Mouse (Mus musculus) ES-Bruce4 (cell line): ENCODE measurements at regions not wholly inside any gene's neighbourhood (a gene's known extent, or its start where the extent isn't known, plus 50 kb on each side); places are given as distances from the start of the nearest gene placed in this dataset.

ENCODE experiments used
- H3K27ac ChIP-seq: 2 replicates; pipeline ENCODE4 v1.5.1; 2012; ENCODE audit warnings: low read length, inconsistent platforms; ENCODE audit not compliant: insufficient read depth
- H3K27me3 ChIP-seq: 2 replicates; pipeline ENCODE4 v1.6.1; 2012; ENCODE audit warnings: mild to moderate bottlenecking, low read length, inconsistent platforms; ENCODE audit not compliant: control insufficient read depth, poor library complexity, insufficient read depth, severe bottlenecking
- H3K36me3 ChIP-seq: 2 replicates; pipeline ENCODE4 v1.6.1; 2012; ENCODE audit warnings: inconsistent platforms, mild to moderate bottlenecking, low read length, moderate library complexity; ENCODE audit not compliant: control insufficient read depth, poor library complexity, insufficient read depth, severe bottlenecking
- H3K4me1 ChIP-seq: one replicate; pipeline ENCODE4 v1.8.1; 2011; ENCODE audit warnings: low read length; ENCODE audit not compliant: control insufficient read depth, insufficient read depth
- H3K4me3 ChIP-seq: 2 replicates; pipeline ENCODE4 v1.5.1; 2011; ENCODE audit warnings: low read depth, mild to moderate bottlenecking, low read length
- H3K9ac ChIP-seq: 2 replicates; pipeline ENCODE4 v1.6.1; 2012; ENCODE audit warnings: low read depth, mild to moderate bottlenecking, inconsistent platforms; ENCODE audit not compliant: poor library complexity, severe bottlenecking
- H3K9me3 ChIP-seq: replicated peaks from 2 replicates; pipeline ENCODE4 v1.6.1; 2012; ENCODE audit warnings: mild to moderate bottlenecking, low read length, inconsistent platforms; ENCODE audit not compliant: control insufficient read depth, poor library complexity, insufficient read depth, severe bottlenecking
- CTCF ChIP-seq: IDR thresholded peaks from one replicate; pipeline ENCODE4 v1.8.1; 2011; ENCODE audit warnings: low read depth, low read length
- EP300 ChIP-seq: IDR thresholded peaks from 2 replicates; pipeline ENCODE4 v1.6.1; 2011; ENCODE audit warnings: low read depth, low read length; ENCODE audit not compliant: insufficient read depth
- POLR2A ChIP-seq: IDR thresholded peaks from one replicate; pipeline ENCODE4 v1.8.1; 2011; ENCODE audit warnings: low read length; ENCODE audit not compliant: insufficient read depth

- no peaks in the 10 kb centered on the region for H3K4me1 ChIP-seq
- no peak overlapping the region for H3K27ac ChIP-seq
- H3K4me3 ChIP-seq = no peak overlapping the region
- no peak overlapping the region for H3K9ac ChIP-seq
- TF ChIP-seq POLR2A (no peak), EP300 (no peak), CTCF (no peak)
- H3K36me3 ChIP-seq = no peaks in the 10 kb centered on the region
- no peaks in the 10 kb centered on the region for H3K27me3 ChIP-seq
- no peaks in the 10 kb centered on the region for H3K9me3 ChIP-seq
These were observed 80.1 kb upstream of the Fat1 start for GRCm38 (mm10) chr8:44855115-44855514.

- Histone ChIP-seq H3K4me1 (no peaks in the 10 kb centered on the region), H3K27me3 (no peaks in the 10 kb centered on the region)
- TF ChIP-seq CTCF (no peak), POLR2A (no peak), EP300 (no peak)
These were observed 68.0 kb upstream of the Fat1 start for GRCm38 (mm10) chr8:44867202-44867601.

GRCm38 (mm10) chr8:44867666-44868065, 67.6 kb upstream of the Fat1 start:
- H3K4me1 ChIP-seq = no peaks in the 10 kb centered on the region
- H3K9me3 ChIP-seq = no peaks in the 10 kb centered on the region
- no peaks in the 10 kb centered on the region for H3K36me3 ChIP-seq
- TF ChIP-seq POLR2A (no peak), EP300 (no peak), CTCF (no peak)
- H3K9ac ChIP-seq = no peak overlapping the region
- H3K27me3 ChIP-seq = no peaks in the 10 kb centered on the region
- no peak overlapping the region for H3K27ac ChIP-seq
- no peak overlapping the region for H3K4me3 ChIP-seq

More at GRCm38 (mm10) chr8:44867202-44867601, 68.0 kb upstream of the Fat1 start:
- no peak overlapping the region for H3K4me3 ChIP-seq
- H3K36me3 ChIP-seq = no peaks in the 10 kb centered on the region
- no peak overlapping the region for H3K27ac ChIP-seq
- H3K9me3 ChIP-seq = no peaks in the 10 kb centered on the region
- no peak overlapping the region for H3K9ac ChIP-seq

GRCm38 (mm10) chr8:44877066-44877465, 58.2 kb upstream of the Fat1 start:
- Histone ChIP-seq H3K36me3 (no peaks in the 10 kb centered on the region), H3K4me3 (no peak overlapping the region), H3K9ac (no peak overlapping the region), H3K27ac (no peak overlapping the region), H3K9me3 (no peaks in the 10 kb centered on the region), H3K4me1 (no peaks in the 10 kb centered on the region), H3K27me3 (no peaks in the 10 kb centered on the region; the same call in 1 of the 2 replicates)
- TF ChIP-seq EP300 = no peak
- no peak for TF ChIP-seq CTCF
- no peak for TF ChIP-seq POLR2A

- Histone ChIP-seq H3K27ac (no peak overlapping the region), H3K9me3 (no peaks in the 10 kb centered on the region), H3K27me3 (no peaks in the 10 kb centered on the region; the same call in 1 of the 2 replicates), H3K36me3 (no peaks in the 10 kb centered on the region), H3K4me3 (no peak overlapping the region), H3K4me1 (no peaks in the 10 kb centered on the region), H3K9ac (no peak overlapping the region)
- TF ChIP-seq EP300 = no peak
- TF ChIP-seq CTCF = no peak
- TF ChIP-seq POLR2A = no peak
These were observed 57.0 kb upstream of the Fat1 start for GRCm38 (mm10) chr8:44878208-44878607.

- Histone ChIP-seq H3K9ac (no peak overlapping the region), H3K36me3 (no peaks in the 10 kb centered on the region), H3K27me3 (no peaks in the 10 kb centered on the region; the same call in 1 of the 2 replicates), H3K27ac (no peak overlapping the region), H3K9me3 (no peaks in the 10 kb centered on the region), H3K4me3 (no peak overlapping the region), H3K4me1 (no peaks in the 10 kb centered on the region)
- TF ChIP-seq POLR2A = no peak
These were observed 56.1 kb upstream of the Fat1 start for GRCm38 (mm10) chr8:44879186-44879585.
